Comparison of ENCODE assay signal across 8 mouse cellular contexts in the genomic region with DNA sequence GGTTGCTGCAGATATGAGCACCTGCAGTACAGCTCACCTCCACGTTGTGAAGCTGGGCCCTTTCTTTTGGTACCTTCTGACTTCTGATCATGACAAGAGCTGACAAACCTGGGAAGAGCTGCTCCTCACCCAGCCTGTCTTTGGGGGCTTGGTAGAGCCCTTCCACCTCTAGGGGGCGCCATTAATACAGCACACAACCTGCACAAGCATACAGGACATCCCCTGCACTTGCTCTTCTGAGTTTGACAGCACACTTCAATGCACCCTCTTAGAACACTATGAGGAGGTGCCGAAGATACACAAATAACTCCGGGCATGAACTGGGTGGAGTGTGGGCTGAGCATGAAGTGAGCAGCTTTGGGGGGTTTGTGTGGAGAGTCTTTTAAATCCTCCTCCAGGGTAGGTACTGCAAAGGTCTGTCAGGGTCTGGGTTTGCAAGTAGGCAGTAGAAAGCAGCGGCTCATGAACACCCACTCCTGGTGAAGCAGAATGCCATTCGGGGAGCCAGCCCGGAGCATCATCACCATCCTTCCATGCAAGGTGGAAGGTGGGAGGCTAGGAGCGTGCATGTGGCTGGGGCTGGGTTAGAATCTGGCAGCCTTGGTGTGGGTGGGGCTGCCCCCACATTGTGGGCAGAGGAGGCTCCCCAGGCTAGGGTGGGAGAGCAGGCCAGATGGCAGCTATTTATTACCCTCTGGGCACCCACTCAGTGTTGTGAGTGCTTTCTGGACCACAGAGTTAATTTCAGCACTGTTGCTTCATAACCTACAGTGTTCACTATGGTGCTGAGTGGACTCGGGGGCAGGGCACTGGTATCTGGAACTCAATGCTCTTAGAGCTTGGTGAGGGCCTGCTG. TPM values are rescaled to one million over a fixed set of nuclear protein-coding genes. Genes with fewer than 3 reads are reported as not detected.
DNase-seq lines count a peak whose midpoint lies in the region; ATAC-seq lines count a peak whose summit lies in the region.

No protein-coding gene starts in this region.

- H3K4me1 ChIP-seq in liver, embryonic 12.5 days = no peaks in the 10 kb centered on the region
- H3K4me1 ChIP-seq in forebrain, embryonic 16.5 days (replicated peaks; ENCODE audit: control insufficient read depth, insufficient read depth, low read length) = peaks cover 7% of the 10 kb centered on the region
- no peaks in the 10 kb centered on the region for H3K4me1 ChIP-seq in hindbrain, embryonic 11.5 days (replicated peaks; ENCODE audit: control insufficient read depth, insufficient read depth, low read length)
- no peaks in the 10 kb centered on the region for H3K4me1 ChIP-seq in stomach, embryonic 14.5 days (ENCODE audit: control insufficient read depth, insufficient read depth, low read length)

- H3K27me3 ChIP-seq in liver, embryonic 12.5 days (replicated peaks) = no peaks in the 10 kb centered on the region
- H3K27me3 ChIP-seq in forebrain, embryonic 16.5 days (replicated peaks; ENCODE audit: control insufficient read depth, insufficient read depth, low read length) = no peaks in the 10 kb centered on the region
- H3K27me3 ChIP-seq in hindbrain, embryonic 11.5 days (ENCODE audit: control insufficient read depth, insufficient read depth, low read length) = no peaks in the 10 kb centered on the region
- H3K27me3 ChIP-seq in stomach, embryonic 14.5 days (ENCODE audit: control insufficient read depth, insufficient read depth, low read length) = no peaks in the 10 kb centered on the region

- no peak for ATAC-seq in liver, embryonic 12.5 days
- peak; percentile 69 for ATAC-seq in forebrain, embryonic 16.5 days
- no peak for ATAC-seq in hindbrain, embryonic 11.5 days (ENCODE audit: low FRiP score)
- peak; percentile 53; the same call in 1 of the 2 replicates for ATAC-seq in stomach, embryonic 14.5 days (ENCODE audit: insufficient number of reproducible peaks, insufficient read depth, low FRiP score, low read depth)

- no peak overlapping the region for H3K9ac ChIP-seq in liver, embryonic 12.5 days
- no peak overlapping the region for H3K9ac ChIP-seq in forebrain, embryonic 16.5 days (replicated peaks; ENCODE audit: low read depth, low read length)
- no peak overlapping the region for H3K9ac ChIP-seq in hindbrain, embryonic 11.5 days (ENCODE audit: low read depth, low read length)
- no peak overlapping the region for H3K9ac ChIP-seq in stomach, embryonic 14.5 days (replicated peaks; ENCODE audit: low read depth, low read length)

- H3K4me2 ChIP-seq in liver, embryonic 12.5 days = no peak overlapping the region
- H3K4me2 ChIP-seq in forebrain, embryonic 16.5 days (ENCODE audit: low read length) = no peak overlapping the region
- H3K4me2 ChIP-seq in hindbrain, embryonic 11.5 days (replicated peaks; ENCODE audit: low read depth, low read length) = no peak overlapping the region
- no peak overlapping the region for H3K4me2 ChIP-seq in stomach, embryonic 14.5 days (replicated peaks; ENCODE audit: low read depth, low read length)

- no peaks in the 10 kb centered on the region for H3K9me3 ChIP-seq in liver, embryonic 12.5 days (replicated peaks)
- H3K9me3 ChIP-seq in forebrain, embryonic 16.5 days (ENCODE audit: control insufficient read depth, low read length) = no peaks in the 10 kb centered on the region
- no peaks in the 10 kb centered on the region for H3K9me3 ChIP-seq in hindbrain, embryonic 11.5 days (ENCODE audit: control insufficient read depth, low read length)
- no peaks in the 10 kb centered on the region for H3K9me3 ChIP-seq in stomach, embryonic 14.5 days (ENCODE audit: control insufficient read depth, low read depth, low read length)

- WGBS in liver, embryonic 12.5 days (ENCODE audit: insufficient replicate concordance) = 63% methylated on average over 9 of the region's 9 CpGs
- WGBS in forebrain, embryonic 16.5 days = 64% methylated on average over 9 of the region's 9 CpGs
- WGBS in hindbrain, embryonic 11.5 days = 66% methylated on average over 9 of the region's 9 CpGs
- 64% methylated on average over 9 of the region's 9 CpGs for WGBS in stomach, embryonic 14.5 days

- H3K4me3 ChIP-seq in liver, embryonic 12.5 days = no peak overlapping the region
- no peak overlapping the region for H3K4me3 ChIP-seq in forebrain, embryonic 16.5 days (replicated peaks; ENCODE audit: low read length)
- no peak overlapping the region for H3K4me3 ChIP-seq in hindbrain, embryonic 11.5 days (ENCODE audit: low read depth, low read length)
- no peak overlapping the region for H3K4me3 ChIP-seq in stomach, embryonic 14.5 days (ENCODE audit: low read depth, low read length)

- no peak overlapping the region for H3K27ac ChIP-seq in liver, embryonic 12.5 days
- no peak overlapping the region for H3K27ac ChIP-seq in forebrain, embryonic 16.5 days (ENCODE audit: low read length)
- no peak overlapping the region for H3K27ac ChIP-seq in hindbrain, embryonic 11.5 days (ENCODE audit: low read depth, low read length)
- H3K27ac ChIP-seq in stomach, embryonic 14.5 days (ENCODE audit: low read length) = no peak overlapping the region

- peak; percentile 61 for DNase-seq in liver
- DNase-seq in cerebellum, adult 11 months = peak; percentile 57
- DNase-seq in hindbrain, embryonic 11.5 days (ENCODE audit: low spot score) = peak; percentile 74
- DNase-seq in left cerebral cortex, adult 11 months (ENCODE audit: low spot score) = peak; percentile 85
- peak; percentile 76 for DNase-seq in mesoderm, embryonic 11.5 days (ENCODE audit: low read depth, low spot score)

- H3K36me3 ChIP-seq in liver, embryonic 12.5 days = no peaks in the 10 kb centered on the region
- no peaks in the 10 kb centered on the region for H3K36me3 ChIP-seq in forebrain, embryonic 16.5 days (ENCODE audit: control insufficient read depth, insufficient read depth)
- no peaks in the 10 kb centered on the region for H3K36me3 ChIP-seq in hindbrain, embryonic 11.5 days (ENCODE audit: control insufficient read depth, insufficient read depth, low read length)
- H3K36me3 ChIP-seq in stomach, embryonic 14.5 days (ENCODE audit: control insufficient read depth, insufficient read depth, low read length) = peaks cover 7% of the 10 kb centered on the region

RNA-seq across cellular contexts. Expression of a gene that starts 59.5 kb away (rescaled TPM):
- polyA plus RNA-seq in liver, embryonic 12.5 days (2016; fragmentation: Nextera tagmentation; extraction: Ambion mirVana) = 3.4 and 3.5 TPM in 2 replicates
- polyA plus RNA-seq in forebrain, embryonic 16.5 days (2015; fragmentation: Nextera tagmentation; extraction: Ambion mirVana) = 9.5 and 10.2 TPM in 2 replicates
- 8.0 TPM in 2 replicates for polyA plus RNA-seq in hindbrain, embryonic 11.5 days (2014; fragmentation: Nextera tagmentation; extraction: Ambion mirVana)
- 9.8 and 11.7 TPM in 2 replicates for polyA plus RNA-seq in stomach, embryonic 14.5 days (2014; fragmentation: Nextera tagmentation; extraction: Ambion mirVana)

RNA-seq across cellular contexts. Expression of a gene that starts 59.6 kb away (rescaled TPM):
- polyA plus RNA-seq in liver, embryonic 12.5 days (2016; fragmentation: Nextera tagmentation; extraction: Ambion mirVana) = 16.5 and 17.8 TPM in 2 replicates
- 40.6 and 42.4 TPM in 2 replicates for polyA plus RNA-seq in forebrain, embryonic 16.5 days (2015; fragmentation: Nextera tagmentation; extraction: Ambion mirVana)
- polyA plus RNA-seq in hindbrain, embryonic 11.5 days (2014; fragmentation: Nextera tagmentation; extraction: Ambion mirVana) = 33.3 and 45.8 TPM in 2 replicates
- 37.0 and 37.7 TPM in 2 replicates for polyA plus RNA-seq in stomach, embryonic 14.5 days (2014; fragmentation: Nextera tagmentation; extraction: Ambion mirVana)

Comparison
In these comparisons a context has a peak if more than half of its experiments do, and no peak if none do; other contexts are left out.
1. ATAC-seq: peak in forebrain, embryonic 16.5 days (single experiment) and stomach, embryonic 14.5 days (single experiment); none in liver, embryonic 12.5 days (single experiment) and hindbrain, embryonic 11.5 days (single experiment).
2. Peak in every context shown above with its lines, with median percentiles within 50 percentile points of each other: DNase-seq.